Mouse (Mus musculus): ENCODE measurements around the gene Kat6b.

The Kat6b gene

GRCm38 (mm10) chr14:21523234-21523633 is 42.0 kb downstream of the Kat6b start:
- DNase-seq (ENCODE audit: low spot score): no peak

DNA sequence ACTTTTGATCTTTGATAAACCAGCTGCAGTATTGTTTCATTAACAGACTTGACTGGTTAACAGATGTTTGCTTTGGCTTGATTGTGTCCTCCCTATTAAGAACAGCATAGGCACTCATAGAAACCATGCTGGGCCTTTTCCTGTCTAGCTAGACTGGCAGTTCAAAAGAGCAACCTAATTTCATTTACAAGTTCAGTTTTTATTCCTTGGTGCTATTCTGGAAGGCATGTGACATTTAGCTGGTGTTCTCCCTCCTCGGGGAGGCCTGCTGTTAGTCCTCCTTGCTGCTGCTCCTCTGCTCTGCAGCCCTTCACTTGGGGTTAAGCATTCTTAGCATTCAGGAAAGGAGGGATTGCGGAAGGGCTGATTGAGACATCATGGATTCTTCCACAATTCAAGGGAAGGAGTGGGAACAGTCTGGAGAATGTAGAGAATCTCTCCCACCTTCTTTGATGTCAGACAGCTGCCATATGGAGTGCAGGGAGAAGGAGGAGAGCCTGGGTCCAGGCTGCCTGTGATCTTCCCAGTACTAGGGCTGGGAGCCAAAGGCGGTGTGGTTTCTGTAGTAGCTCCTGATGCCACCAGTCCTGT is 42.7 kb downstream of the Kat6b start:
- DNase-seq (ENCODE audit: low spot score): no peak

DNA sequence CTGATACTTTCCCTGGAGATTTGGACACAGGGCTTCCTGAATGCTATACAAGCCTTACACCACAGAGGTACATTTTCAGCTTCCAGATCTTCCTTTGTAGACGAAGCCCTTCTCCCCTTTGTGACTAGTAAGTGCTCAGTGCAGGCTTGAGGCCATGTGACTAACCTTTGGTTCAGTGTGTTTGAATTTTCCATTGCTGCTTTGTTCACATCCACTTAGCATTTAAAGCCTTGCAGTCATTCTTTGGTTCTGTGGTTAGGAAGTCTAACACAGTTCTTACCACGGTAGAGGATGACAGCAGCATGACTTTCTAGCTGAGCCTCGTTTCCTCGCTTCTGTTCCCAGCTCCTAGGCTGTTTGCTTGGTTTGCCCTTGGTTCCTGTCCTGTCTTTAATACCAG is 44.4 kb downstream of the Kat6b start:
- no peak for DNase-seq (ENCODE audit: low spot score)

DNA sequence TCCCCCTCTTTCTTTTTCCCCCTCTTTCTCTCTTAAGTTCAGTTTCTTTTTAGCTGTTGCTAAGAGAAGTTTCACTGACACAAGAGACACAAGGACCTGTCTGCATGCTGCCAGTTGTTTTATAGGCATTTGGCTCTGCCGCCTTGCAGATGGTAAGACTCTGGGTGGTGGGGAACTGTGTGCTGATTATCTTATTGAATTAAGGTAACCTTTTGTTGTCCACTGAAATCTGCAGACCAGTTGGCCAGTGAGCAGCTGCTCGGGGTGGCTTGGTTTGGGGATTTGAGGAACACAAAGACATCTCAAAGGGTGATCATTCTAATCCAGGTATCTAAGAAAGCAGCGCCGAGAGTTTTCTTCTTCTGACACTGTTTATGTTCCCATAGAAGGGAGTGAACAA is 52.3 kb downstream of the Kat6b start:
- no peak for DNase-seq (ENCODE audit: low spot score)

DNA sequence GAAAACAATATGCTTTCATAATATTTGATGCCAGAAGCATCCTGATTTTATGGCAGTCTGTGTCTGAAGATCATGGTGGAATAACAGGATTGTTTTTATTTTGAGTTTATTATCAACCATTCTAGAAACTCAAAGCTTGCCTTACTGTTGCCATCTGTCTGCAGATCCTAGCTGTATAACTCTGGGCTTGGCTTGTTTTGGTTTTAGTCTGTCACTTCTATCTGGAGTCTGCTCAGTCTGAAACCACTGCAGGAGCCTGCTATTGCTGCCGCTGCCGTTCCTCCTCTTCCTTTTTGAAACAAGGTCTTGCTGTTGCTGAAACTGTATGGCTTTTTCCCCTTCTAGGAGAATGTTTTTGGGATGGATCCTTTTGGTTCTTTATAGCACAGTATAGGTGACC is 52.8 kb downstream of the Kat6b start:
- DNase-seq (ENCODE audit: low spot score): no peak

GRCm38 (mm10) chr14:21534542-21535272 is 53.5 kb downstream of the Kat6b start:
- no peak for DNase-seq (ENCODE audit: low spot score)

- no peak for DNase-seq (ENCODE audit: low spot score)
Measured at GRCm38 (mm10) chr14:21536485-21537181, 55.4 kb downstream of the Kat6b start.

- no peak for DNase-seq (ENCODE audit: low spot score)
Measured at GRCm38 (mm10) chr14:21537838-21538237, 56.6 kb downstream of the Kat6b start.

- DNase-seq (ENCODE audit: low spot score): no peak
Measured at GRCm38 (mm10) chr14:21539731-21540130, 58.5 kb downstream of the Kat6b start.

- no peak for DNase-seq (ENCODE audit: low spot score)
Measured at GRCm38 (mm10) chr14:21540361-21540760, 59.1 kb downstream of the Kat6b start.

- DNase-seq (ENCODE audit: low spot score): no peak
Measured at GRCm38 (mm10) chr14:21545529-21545928, 64.3 kb downstream of the Kat6b start.

GRCm38 (mm10) chr14:21546351-21546750 is 65.1 kb downstream of the Kat6b start:
- no peak for DNase-seq (ENCODE audit: low spot score)

- no peak for DNase-seq (ENCODE audit: low spot score)
Measured at GRCm38 (mm10) chr14:21547297-21547696, 66.1 kb downstream of the Kat6b start.

DNA sequence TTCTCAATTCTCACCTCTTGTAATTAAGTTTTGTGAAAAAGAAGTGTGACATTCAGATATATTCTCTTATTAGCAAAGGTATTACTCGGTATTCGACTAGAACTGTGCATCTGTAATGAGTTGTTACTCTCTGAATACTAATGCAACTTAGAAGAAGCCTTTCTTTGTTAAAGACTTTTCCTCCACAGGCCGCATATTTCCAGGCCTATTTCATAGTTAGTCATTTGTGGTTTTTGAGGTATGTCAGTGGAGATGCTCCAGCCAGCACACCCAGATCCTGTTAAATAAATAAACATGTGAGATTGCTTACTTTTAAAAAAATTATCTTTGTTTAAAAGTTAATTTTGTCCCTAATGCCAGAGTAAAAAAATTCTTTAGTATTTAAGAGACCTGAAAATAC is 66.7 kb downstream of the Kat6b start:
- no peak for DNase-seq (ENCODE audit: low spot score)

- DNase-seq (ENCODE audit: low spot score): no peak
Measured at GRCm38 (mm10) chr14:21548952-21549607, 67.8 kb downstream of the Kat6b start.

- DNase-seq (ENCODE audit: low spot score): no peak
Measured at GRCm38 (mm10) chr14:21549608-21550115, 68.4 kb downstream of the Kat6b start.

DNA sequence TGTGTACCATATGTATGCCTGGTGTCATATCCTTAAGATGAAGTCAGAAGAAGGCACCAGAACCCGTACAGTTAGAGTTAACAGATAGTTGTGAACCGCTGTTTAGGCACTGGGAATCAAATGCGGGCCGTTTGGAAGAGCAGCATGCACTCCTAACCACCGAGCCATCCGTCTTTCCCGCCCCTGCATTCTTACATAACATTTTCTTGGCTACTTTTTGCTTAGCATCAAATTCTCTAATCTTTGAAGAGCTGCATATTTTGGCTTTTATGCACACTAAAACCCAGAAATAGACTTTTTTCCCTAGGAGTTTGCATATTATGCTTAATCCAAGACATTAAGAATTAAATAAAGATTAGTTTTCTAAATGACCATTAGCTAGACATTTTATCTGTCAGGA is 69.3 kb downstream of the Kat6b start:
- DNase-seq (ENCODE audit: low spot score): no peak

DNA sequence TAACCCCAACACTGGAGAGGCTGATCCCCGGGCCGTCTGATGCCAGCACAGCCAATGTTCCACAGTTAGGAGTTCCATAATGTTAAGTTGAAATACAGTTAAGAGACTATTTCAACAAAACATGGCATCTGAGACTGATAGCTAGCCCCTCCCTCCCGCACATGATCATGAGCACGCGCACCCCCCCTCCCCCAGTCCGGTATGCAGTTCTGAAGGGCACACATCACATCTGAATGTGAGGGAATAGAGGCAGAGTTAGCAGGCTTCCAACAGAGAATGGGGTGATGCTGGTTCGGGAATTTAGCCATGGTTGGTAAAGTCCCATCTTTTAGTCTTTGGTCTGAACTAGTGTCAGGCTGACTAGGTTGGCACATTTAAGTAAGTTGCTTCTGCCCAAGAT is 70.4 kb downstream of the Kat6b start:
- DNase-seq (ENCODE audit: low spot score): no peak

DNA sequence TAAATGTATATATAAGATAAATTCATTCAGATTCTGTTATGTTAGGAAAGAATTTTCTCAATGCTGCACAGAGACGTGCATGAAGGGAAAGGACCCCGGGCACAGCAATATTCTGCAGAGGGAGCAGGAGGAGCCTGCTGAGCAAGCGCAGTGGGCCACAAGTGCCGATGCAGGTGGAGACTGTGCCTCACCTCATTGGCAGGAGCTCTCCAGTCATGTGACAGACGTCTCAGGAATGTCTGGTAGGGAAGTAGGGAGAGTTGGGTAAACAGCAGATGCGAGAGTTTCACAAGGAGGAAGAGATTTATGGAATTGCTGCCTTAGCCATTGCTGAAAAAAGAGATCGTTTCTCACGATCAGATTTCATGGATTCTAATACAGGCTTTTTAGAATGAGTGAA is 71.7 kb downstream of the Kat6b start:
- no peak for DNase-seq (ENCODE audit: low spot score)

- DNase-seq (ENCODE audit: low spot score): no peak
Measured at GRCm38 (mm10) chr14:21554046-21554445, 72.8 kb downstream of the Kat6b start.

GRCm38 (mm10) chr14:21558440-21559131 is 77.4 kb downstream of the Kat6b start:
- DNase-seq (ENCODE audit: low spot score): no peak

DNA sequence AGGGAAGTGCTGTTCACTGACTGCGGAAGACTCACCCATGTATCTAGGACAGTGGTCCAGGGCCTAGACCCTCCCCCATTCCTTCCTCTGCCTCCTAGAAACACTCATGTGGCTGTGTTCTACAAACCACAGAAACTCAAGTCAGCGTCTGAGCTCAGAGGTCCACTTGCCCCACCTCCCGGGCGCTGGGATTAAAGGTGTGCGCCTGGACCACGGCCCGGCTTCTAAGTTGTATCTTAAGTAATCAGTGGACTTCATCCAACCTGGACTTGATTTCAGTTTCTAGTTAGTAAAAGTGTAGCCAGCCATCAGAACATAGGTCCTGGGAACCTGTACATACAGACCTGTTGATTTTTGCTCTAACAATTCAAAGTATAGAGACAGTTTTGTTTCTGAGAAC is 78.2 kb downstream of the Kat6b start:
- no peak for DNase-seq (ENCODE audit: low spot score)
